Mouse (Mus musculus) cerebellum, adult 9-11 months (tissue): ENCODE measurements around the gene Nip7.
"Not testable (repeated sequence)": the region's sequence is repeated elsewhere in the genome, so short reads cannot be mapped to it uniquely, and the experiment has no call there.

ENCODE experiments used
- DNase-seq: peaks from one replicate; pipeline ENCODE4 v3.0.0; 2022

The Nip7 gene

GRCm38 (mm10) chr8:107073706-107074105 is 17.0 kb downstream of the Nip7 start:
- no peak for DNase-seq

GRCm38 (mm10) chr8:107074128-107074527 is 17.5 kb downstream of the Nip7 start:
- DNase-seq = no peak

- DNase-seq = no peak
Measured at GRCm38 (mm10) chr8:107076239-107076888, 19.7 kb downstream of the Nip7 start.

GRCm38 (mm10) chr8:107085358-107085757 is 28.7 kb downstream of the Nip7 start:
- DNase-seq = no peak

- DNase-seq = no peak
Measured at GRCm38 (mm10) chr8:107086018-107086417, 29.3 kb downstream of the Nip7 start.

- DNase-seq = no peak
Measured at GRCm38 (mm10) chr8:107088526-107089063, 31.9 kb downstream of the Nip7 start.

GRCm38 (mm10) chr8:107090531-107090930 is 33.9 kb downstream of the Nip7 start:
- DNase-seq = no peak

- DNase-seq = no peak
Measured at GRCm38 (mm10) chr8:107095717-107096365, 39.2 kb downstream of the Nip7 start.

- DNase-seq = peak; percentile 97
Measured at GRCm38 (mm10) chr8:107096366-107097036, 39.8 kb downstream of the Nip7 start, which contains the start of gene Terf2. Terf2 (minus strand) TSS chr8:107096547.

- no peak for DNase-seq
Measured at GRCm38 (mm10) chr8:107100635-107101034, 44.0 kb downstream of the Nip7 start.

- peak; percentile 37 for DNase-seq
Measured at GRCm38 (mm10) chr8:107104547-107104946, 47.9 kb downstream of the Nip7 start.

GRCm38 (mm10) chr8:107108089-107108488 is 51.4 kb downstream of the Nip7 start:
- DNase-seq = not testable (repeated sequence)

GRCm38 (mm10) chr8:107108978-107109720 is 52.5 kb downstream of the Nip7 start:
- DNase-seq = no peak

GRCm38 (mm10) chr8:107109816-107110435 is 53.2 kb downstream of the Nip7 start:
- DNase-seq = no peak
